Mouse (Mus musculus): Measurements from ENCODE around the gene Shank2.

GRCm38 (mm10) chr7:144206254-144206653, 204.5 kb downstream of the Shank2 start:
- TF ChIP-seq CTCF (IDR thresholded peaks at IDR 0.05; ENCODE audit: borderline replicate concordance, extremely low read depth, insufficient read depth, insufficient read length) (no peak), POLR2A (IDR thresholded peaks at IDR 0.05; ENCODE audit: borderline replicate concordance, extremely low read depth, insufficient read depth, insufficient read length, poor library complexity, severe bottlenecking) (no peak)

All from brain, embryonic 14.5 days (tissue).